Mouse (Mus musculus) adrenal gland (tissue): Measurements from ENCODE around the gene Sstr1.

Experiments used
- intact Hi-C: fragments of 180-260 bp; cut with DNase I; formaldehyde crosslinking; loops from one replicate; pipeline ENCODE4 v1.15.1; 2025
- long read RNA-seq, 2 experiments: library from polyadenylated mRNA; unstranded; transcript quantifications; one replicate each; pipeline ENCODE4 v2.0.0; 2020; ENCODE audit warnings: borderline replicate concordance in 1 of 2; ENCODE audit not compliant: insufficient replicate concordance in 1 of 2

Sstr1 gene
- long read RNA-seq, experiment 1, result 0 reads
- long read RNA-seq, experiment 2, result 0 reads

GRCm38 (mm10) chr12:58211163-58212071 lies at the start of gene Sstr1:
TSS of gene Sstr1 (plus strand) at chr12:58211772.
- intact Hi-C loops, result no loop called here

- intact Hi-C loops, result no loop called here
Measured at GRCm38 (mm10) chr12:58198810-58199209, 12.8 kb upstream of the Sstr1 start.

- intact Hi-C loops, result loop anchor here (10.0 kb wide), 1 partner anchor 376 kb away; no protein-coding TSS in a partner anchor
Measured at GRCm38 (mm10) chr12:58201190-58201589, 10.4 kb upstream of the Sstr1 start.

- intact Hi-C loops, result loop anchor here (10.0 kb wide), 1 partner anchor 383 kb away; no protein-coding TSS in a partner anchor
Measured at GRCm38 (mm10) chr12:58207956-58208355, 3.6 kb upstream of the Sstr1 start.

GRCm38 (mm10) chr12:58212261-58212923 lies 820 bp downstream of the Sstr1 start:
- intact Hi-C loops, result no loop called here

- intact Hi-C loops, result no loop called here
Measured at GRCm38 (mm10) chr12:58212924-58213450, 1.4 kb downstream of the Sstr1 start.

- intact Hi-C loops, result no loop called here
Measured at GRCm38 (mm10) chr12:58213451-58214288, 2.1 kb downstream of the Sstr1 start.

GRCm38 (mm10) chr12:58214289-58215136 lies 2.9 kb downstream of the Sstr1 start:
- intact Hi-C loops, result no loop called here

- intact Hi-C loops, result no loop called here
Measured at GRCm38 (mm10) chr12:58216218-58216617, 4.6 kb downstream of the Sstr1 start.

- intact Hi-C loops, result no loop called here
Measured at GRCm38 (mm10) chr12:58219078-58219477, 7.5 kb downstream of the Sstr1 start.

- intact Hi-C loops, result no loop called here
Measured at GRCm38 (mm10) chr12:58225644-58226043, 14.1 kb downstream of the Sstr1 start.

- intact Hi-C loops, result no loop called here
Measured at GRCm38 (mm10) chr12:58232489-58232888, 20.9 kb downstream of the Sstr1 start.

- intact Hi-C loops, result no loop called here
Measured at GRCm38 (mm10) chr12:58251901-58252300, 40.3 kb downstream of the Sstr1 start.
